Mouse (Mus musculus) E14TG2a.4 (cell line): ENCODE data around the gene R3hdml.

Experiments
- CTCF ChIP-seq: conservative IDR thresholded peaks from 2 replicates; pipeline ENCODE4 v1.5.1; 2014; ENCODE audit warnings: low read length
- NANOG ChIP-seq: IDR thresholded peaks from 2 replicates; pipeline ENCODE4 v1.6.1; 2014; ENCODE audit warnings: borderline replicate concordance, low read length, mixed read lengths
- POU5F1 ChIP-seq: IDR thresholded peaks from 2 replicates; pipeline ENCODE4 v1.6.1; 2014; ENCODE audit warnings: low read length, borderline replicate concordance

- TF ChIP-seq CTCF (no peak), POU5F1 (no peak), NANOG (no peak)
Measured at GRCm38 (mm10) chr2:163469711-163470110, 22.4 kb upstream of the R3hdml start.
